Mouse (Mus musculus) CD4-positive, CD25-positive, alpha-beta regulatory T cell, adult 4 months (primary cell): Measurements from ENCODE around the gene Kif5c. TPM values are rescaled to one million over a fixed set of nuclear protein-coding genes. Genes with fewer than 3 reads are reported as not detected.

Source experiments
- ATAC-seq: one replicate; pipeline ENCODE4 v1.8.0; 2017
- polyA plus RNA-seq, 2 experiments: library from polyadenylated mRNA; unstranded; fragments of 100-300 nt; shearing (Covaris generic); gene quantifications; one replicate each; pipeline ENCODE4 v1.2.1; 2017

The Kif5c gene
- polyA plus RNA-seq, 2 experiments from 2014 or later = 2.0 to 2.1 TPM

GRCm38 (mm10) chr2:49625581-49625980 is 6.5 kb downstream of the Kif5c start:
- ATAC-seq = no peak

- no peak for ATAC-seq
Observed at GRCm38 (mm10) chr2:49627611-49628010, 8.5 kb downstream of the Kif5c start.

GRCm38 (mm10) chr2:49628094-49628705 is 9.1 kb downstream of the Kif5c start:
- no peak for ATAC-seq

GRCm38 (mm10) chr2:49629181-49629580 is 10.1 kb downstream of the Kif5c start:
- no peak for ATAC-seq

- ATAC-seq = no peak
Observed at GRCm38 (mm10) chr2:49630636-49631035, 11.5 kb downstream of the Kif5c start.

GRCm38 (mm10) chr2:49633231-49633630 is 14.1 kb downstream of the Kif5c start:
- no peak for ATAC-seq

GRCm38 (mm10) chr2:49642761-49643160 is 23.7 kb downstream of the Kif5c start:
- no peak for ATAC-seq

- no peak for ATAC-seq
Observed at GRCm38 (mm10) chr2:49643756-49644155, 24.7 kb downstream of the Kif5c start.

GRCm38 (mm10) chr2:49647591-49647990 is 28.5 kb downstream of the Kif5c start:
- ATAC-seq = no peak

- ATAC-seq = no peak
Observed at GRCm38 (mm10) chr2:49648344-49648743, 29.2 kb downstream of the Kif5c start.

- no peak for ATAC-seq
Observed at GRCm38 (mm10) chr2:49648806-49649205, 29.7 kb downstream of the Kif5c start.

GRCm38 (mm10) chr2:49649211-49649610 is 30.1 kb downstream of the Kif5c start:
- ATAC-seq = no peak

- ATAC-seq = no peak
Observed at GRCm38 (mm10) chr2:49651737-49652136, 32.6 kb downstream of the Kif5c start.

- ATAC-seq = no peak
Observed at GRCm38 (mm10) chr2:49654606-49655005, 35.5 kb downstream of the Kif5c start.

- no peak for ATAC-seq
Observed at GRCm38 (mm10) chr2:49655195-49655873, 36.2 kb downstream of the Kif5c start.

GRCm38 (mm10) chr2:49655874-49656195 is 36.7 kb downstream of the Kif5c start:
- no peak for ATAC-seq

- ATAC-seq = no peak
Observed at GRCm38 (mm10) chr2:49656988-49657387, 37.9 kb downstream of the Kif5c start.

- no peak for ATAC-seq
Observed at GRCm38 (mm10) chr2:49657666-49658065, 38.6 kb downstream of the Kif5c start.

GRCm38 (mm10) chr2:49658988-49659387 is 39.9 kb downstream of the Kif5c start:
- no peak for ATAC-seq

GRCm38 (mm10) chr2:49659964-49660363 is 40.9 kb downstream of the Kif5c start:
- no peak for ATAC-seq

GRCm38 (mm10) chr2:49660375-49660923 is 41.4 kb downstream of the Kif5c start:
- no peak for ATAC-seq

- no peak for ATAC-seq
Observed at GRCm38 (mm10) chr2:49661348-49661747, 42.2 kb downstream of the Kif5c start.

- ATAC-seq = no peak
Observed at GRCm38 (mm10) chr2:49661872-49662271, 42.8 kb downstream of the Kif5c start.

- ATAC-seq = no peak
Observed at GRCm38 (mm10) chr2:49671753-49672500, 52.8 kb downstream of the Kif5c start.
